Mouse (Mus musculus) neutrophil, adult 83 days (primary cell): ENCODE measurements around the gene Clic1. TPM values are rescaled to one million over a fixed set of nuclear protein-coding genes. Genes with fewer than 3 reads are reported as not detected.

Source experiments
- total RNA-seq, 2 experiments: library from RNA; stranded (reverse); gene quantifications; one replicate each; pipeline ENCODE4 v1.2.4; 2023

The Clic1 gene
- total RNA-seq = 100 to 1,000 TPM; 262 to 285 TPM

GRCm38 (mm10) chr17:35049561-35050016 lies at the start of gene Clic1:
Gene Clic1 (plus strand): TSS chr17:35049966.

GRCm38 (mm10) chr17:35000717-35001451 lies 48.9 kb upstream of the Clic1 start, which contains the start of gene Vars:
Gene Vars (plus strand): TSS chr17:35000987.

GRCm38 (mm10) chr17:35016376-35016775 lies 33.4 kb upstream of the Clic1 start, which contains the start of gene Vwa7:
Gene Vwa7 (plus strand): TSS chr17:35016579.

GRCm38 (mm10) chr17:35027277-35028068 lies 22.3 kb upstream of the Clic1 start, which contains the start of gene Sapcd1:
Gene Sapcd1 (minus strand): TSS chr17:35028016.

GRCm38 (mm10) chr17:35046681-35047455 lies 2.9 kb upstream of the Clic1 start, which contains the start of gene Msh5:
Gene Msh5 (minus strand): TSS chr17:35046745.

GRCm38 (mm10) chr17:35058911-35059892 lies 9.4 kb downstream of the Clic1 start, which contains the start of gene Ddah2:
Gene Ddah2 (plus strand): TSS chr17:35059035.

GRCm38 (mm10) chr17:35064951-35065947 lies 15.5 kb downstream of the Clic1 start, which contains the start of gene Ly6g6c:
Gene Ly6g6c (plus strand): TSS chr17:35065388.

GRCm38 (mm10) chr17:35066084-35066483 lies 16.3 kb downstream of the Clic1 start, which contains the start of gene Mpig6b:
Gene Mpig6b (minus strand): TSS chr17:35066184.

GRCm38 (mm10) chr17:35076507-35077176 lies 26.9 kb downstream of the Clic1 start, which contains the start of gene Ly6g6e:
Gene Ly6g6e (plus strand): TSS chr17:35076902.

GRCm38 (mm10) chr17:35077786-35078233 lies 28.0 kb downstream of the Clic1 start, which contains the start of gene Ly6g6d:
Gene Ly6g6d (minus strand): TSS chr17:35078065.

GRCm38 (mm10) chr17:35085208-35085865 lies 35.6 kb downstream of the Clic1 start, which contains the start of gene Ly6g6f:
Gene Ly6g6f (minus strand): TSS chr17:35085610.

GRCm38 (mm10) chr17:35088825-35089644 lies 39.3 kb downstream of the Clic1 start, which contains the start of gene Abhd16a:
Gene Abhd16a (plus strand): TSS chr17:35089263.

GRCm38 (mm10) chr17:35108097-35108496 lies 58.3 kb downstream of the Clic1 start, which contains the start of gene Ly6g5c:
Gene Ly6g5c (plus strand): TSS chr17:35108279.

